Mouse (Mus musculus): ENCODE data around the gene Srgap1. TPM values are rescaled to one million over a fixed set of nuclear protein-coding genes. Genes with fewer than 3 reads are reported as not detected.

The Srgap1 gene
- total RNA-seq (2023), result 0.20 and 0.47 TPM in 2 replicates

DNA sequence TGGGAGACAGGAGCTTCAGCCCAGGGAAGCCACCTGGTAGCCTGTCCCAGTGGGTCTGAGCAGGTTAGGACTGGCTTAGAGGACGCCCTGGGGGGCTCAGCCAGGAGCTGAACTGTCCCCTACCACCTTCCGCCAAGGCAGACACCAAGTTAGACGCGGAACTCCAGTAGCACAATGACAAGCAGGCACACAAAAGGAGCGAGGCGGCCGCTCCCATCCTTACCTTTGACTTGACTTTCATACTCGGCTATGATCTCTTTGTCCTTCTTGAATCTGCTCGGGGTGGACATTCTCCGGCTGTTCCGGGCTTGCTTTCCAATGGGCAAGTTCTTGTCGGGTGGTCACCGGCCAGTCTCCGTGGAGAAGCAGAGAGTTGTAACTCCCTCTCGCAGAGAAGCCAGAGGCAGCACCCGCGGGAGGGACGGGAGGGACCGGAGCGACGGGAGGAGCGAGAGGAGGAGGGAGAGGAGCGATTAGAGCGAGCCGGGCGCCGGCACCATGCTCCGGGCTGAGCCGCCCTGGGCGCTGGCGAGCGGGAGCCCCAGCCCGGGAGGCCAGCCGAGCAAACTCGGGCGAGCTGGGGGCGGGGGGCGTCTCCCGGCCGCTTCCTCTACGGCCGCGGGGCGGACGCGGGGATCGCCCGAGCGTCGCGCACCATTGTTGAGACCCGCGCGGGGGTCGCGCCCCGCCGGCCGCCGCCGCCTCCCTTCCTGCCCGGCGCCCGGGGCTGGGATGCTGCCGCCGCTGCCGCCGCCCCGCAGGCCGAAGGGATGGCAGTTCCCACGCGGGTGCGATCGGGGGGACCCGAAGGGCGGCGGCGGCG is at the start of gene Srgap1:
Gene Srgap1 (minus strand): TSS at position 412 of the 823 bp plus-strand sequence.

DNA sequence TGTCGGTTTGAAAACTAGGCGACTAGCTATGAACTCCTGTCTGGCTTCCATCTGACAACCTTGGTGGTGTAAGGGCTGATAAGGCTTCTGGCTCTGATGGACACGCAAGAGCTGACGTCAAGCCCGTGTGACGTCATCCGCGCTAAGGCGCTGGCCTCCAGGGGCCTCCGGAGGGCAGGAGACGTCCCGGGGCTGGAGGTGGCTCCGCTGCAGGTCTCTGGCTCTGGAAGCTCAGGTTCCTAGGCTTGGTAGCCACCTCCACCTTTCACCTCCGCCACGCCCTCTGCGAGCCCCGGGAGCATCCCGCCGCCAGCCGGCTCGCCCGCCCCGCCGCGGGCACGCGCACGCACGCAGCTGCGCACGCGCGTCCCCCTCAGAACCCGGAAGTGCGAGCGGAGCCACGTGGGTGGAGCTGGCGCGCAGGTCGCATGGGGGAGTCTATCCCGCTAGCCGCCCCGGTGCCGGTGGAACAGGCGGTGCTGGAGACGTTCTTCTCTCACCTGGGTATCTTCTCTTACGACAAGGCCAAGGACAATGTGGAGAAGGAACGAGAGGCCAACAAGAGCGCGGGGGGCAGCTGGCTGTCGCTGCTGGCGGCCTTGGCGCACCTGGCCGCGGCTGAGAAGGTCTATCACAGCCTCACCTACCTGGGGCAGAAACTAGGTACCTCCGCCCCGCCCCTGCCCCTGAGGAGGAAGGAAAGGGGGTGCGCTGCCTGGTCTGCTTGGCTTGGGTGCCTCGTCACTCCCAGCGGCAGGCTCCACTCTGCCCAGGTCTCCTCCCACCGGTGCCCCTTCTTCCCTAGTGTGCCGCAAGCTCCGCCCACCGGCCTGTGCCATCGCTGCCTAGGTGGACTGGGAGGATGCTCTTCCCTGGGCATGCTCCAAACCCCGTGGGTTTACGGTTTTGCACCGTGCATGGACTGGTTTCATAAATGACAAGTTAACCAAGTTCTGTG is 307.3 kb downstream of the Srgap1 start, which contains the start of gene BC048403:
Gene BC048403 (plus strand): TSS at position 390 of the 958 bp plus-strand sequence.

Other genes with a start within 250 kb of the Srgap1 start
- gene Rxylt1, start 50.1 kb upstream of the Srgap1 start, total RNA-seq (2023), result 4.5 and 9.2 TPM in 2 replicates

Measured in neutrophil, adult 65 days (primary cell).